Mouse (Mus musculus) lung, postnatal 0 days (tissue): ENCODE results near the gene Tmem200a.

ENCODE experiments used
- CTCF ChIP-seq: IDR thresholded peaks from 2 replicates; pipeline ENCODE4 v1.5.1; 2016; ENCODE audit warnings: antibody characterized with exemption, mild to moderate bottlenecking
- EP300 ChIP-seq: IDR thresholded peaks from 2 replicates; pipeline ENCODE4 v1.6.1; 2016; ENCODE audit warnings: antibody characterized with exemption, mild to moderate bottlenecking, control low read depth

DNA sequence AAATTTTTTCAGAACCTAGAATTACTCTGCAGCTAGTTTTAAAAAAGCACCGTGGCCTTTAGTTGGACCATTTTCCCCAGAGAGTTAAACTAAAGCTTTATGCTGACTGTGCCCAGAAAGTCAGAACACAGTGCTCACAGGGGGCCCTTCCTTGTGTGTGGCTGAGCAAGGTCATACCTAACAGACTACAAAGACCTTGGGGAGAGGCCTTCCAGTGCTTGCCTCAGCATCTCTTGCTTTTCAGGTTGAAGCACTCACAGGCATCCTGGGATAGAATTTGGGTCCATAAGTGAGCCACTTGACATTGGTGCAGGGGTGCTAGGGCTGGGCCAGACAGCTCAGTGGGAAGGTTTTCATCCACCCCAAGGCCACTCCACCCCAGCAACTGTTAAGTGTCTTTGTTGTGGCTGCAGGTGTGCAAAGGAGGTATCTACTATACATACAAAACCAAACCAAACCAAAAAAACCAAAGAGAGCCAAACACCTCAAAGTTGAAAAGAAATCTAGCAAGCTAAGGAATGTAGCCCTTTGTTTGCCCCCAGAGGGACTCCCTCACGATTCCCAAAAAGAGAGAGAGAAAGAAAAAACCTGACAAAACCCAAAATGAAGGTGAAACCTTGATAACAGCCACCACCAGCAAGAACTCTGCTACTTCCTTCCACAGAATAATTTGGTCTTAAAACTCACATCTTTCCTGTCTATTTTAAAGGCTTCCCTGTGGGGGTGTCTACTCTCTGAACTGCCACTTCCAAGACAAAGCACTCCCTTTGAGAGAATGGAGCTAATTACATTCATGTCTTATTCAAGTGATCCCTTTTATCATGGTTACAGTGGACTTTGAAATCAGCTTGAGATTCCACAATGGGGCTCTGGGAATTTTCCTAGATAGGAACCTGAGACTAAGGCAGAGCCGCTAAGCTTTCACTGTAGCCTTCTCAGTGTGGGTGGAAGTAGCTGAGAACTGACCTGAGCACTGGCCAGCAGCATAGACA is 119.8 kb downstream of the Tmem200a start:
- TF ChIP-seq CTCF (no peak), EP300 (no peak)
